Mouse (Mus musculus) small intestine, adult 10 weeks (tissue): ENCODE data around the gene Bard1. TPM values are rescaled to one million over a fixed set of nuclear protein-coding genes. Genes with fewer than 3 reads are reported as not detected.

Source experiments
- polyA plus RNA-seq: library from polyadenylated mRNA; stranded (reverse); fragments of 350-450 nt; fragmentation: Illumina TruSeq; extraction: RNeasy Lipid Tissue Mini Kit (QIAGEN cat#74804); gene quantifications from one replicate; pipeline ENCODE4 v1.2.3, GENCODE M21; 2014; ENCODE audit warnings: low replicate concordance

Gene Bard1
- polyA plus RNA-seq, result 3.0 TPM

GRCm38 (mm10) chr1:71102344-71103173 lies at the start of gene Bard1:
Bard1 (minus strand) TSS chr1:71103146.

